Mouse (Mus musculus): ENCODE results near the gene Lemd1.

The Lemd1 gene

DNA sequence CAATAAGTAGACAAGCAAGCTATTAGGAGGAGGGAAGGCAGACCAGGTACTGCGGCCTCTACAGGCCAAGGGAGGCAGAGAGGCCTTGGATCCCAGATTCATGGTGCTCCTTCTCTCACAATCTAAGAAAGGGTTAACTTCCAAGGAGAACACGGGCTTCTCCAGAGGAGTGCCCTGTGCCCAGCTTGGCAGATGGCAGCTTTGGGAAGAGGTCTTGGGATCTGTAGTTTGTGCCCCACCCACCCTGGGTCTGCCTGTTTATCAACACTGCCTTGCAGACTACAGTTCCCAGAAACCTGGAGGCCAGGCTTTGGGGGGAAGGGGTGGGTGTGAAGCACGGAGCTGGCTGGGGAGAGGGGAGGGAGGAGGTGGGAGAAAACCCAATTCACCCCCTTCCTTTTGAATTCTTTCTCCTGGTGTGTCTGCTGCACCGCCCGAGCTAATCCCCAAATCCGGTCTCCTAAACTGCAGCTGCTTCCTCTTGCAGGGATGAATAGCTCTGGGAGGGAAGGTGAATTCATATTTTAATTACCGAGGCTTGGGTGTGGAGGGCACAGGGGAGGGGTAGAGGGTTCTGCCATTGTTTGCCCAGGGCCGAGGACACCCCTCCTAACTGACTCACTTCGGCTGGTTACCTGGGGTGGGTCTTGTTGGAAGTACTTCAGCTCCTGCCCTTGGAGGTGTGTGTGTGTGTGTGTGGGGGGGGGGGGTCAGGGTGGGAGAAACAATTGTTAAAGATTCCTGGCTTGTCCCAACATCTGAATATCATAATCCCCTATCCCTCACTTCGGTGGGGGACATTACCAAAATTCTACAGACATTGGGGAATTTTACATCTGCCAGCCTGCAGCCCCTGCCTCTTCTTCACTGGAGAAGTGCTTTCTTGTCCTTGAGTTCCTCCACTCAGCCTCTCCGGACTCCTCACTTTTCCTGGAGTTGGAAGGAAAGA is 9.6 kb downstream of the Lemd1 start:
- DNase-seq (ENCODE audit: low spot score in 2 of 2): peak; percentile 77 to 88

DNA sequence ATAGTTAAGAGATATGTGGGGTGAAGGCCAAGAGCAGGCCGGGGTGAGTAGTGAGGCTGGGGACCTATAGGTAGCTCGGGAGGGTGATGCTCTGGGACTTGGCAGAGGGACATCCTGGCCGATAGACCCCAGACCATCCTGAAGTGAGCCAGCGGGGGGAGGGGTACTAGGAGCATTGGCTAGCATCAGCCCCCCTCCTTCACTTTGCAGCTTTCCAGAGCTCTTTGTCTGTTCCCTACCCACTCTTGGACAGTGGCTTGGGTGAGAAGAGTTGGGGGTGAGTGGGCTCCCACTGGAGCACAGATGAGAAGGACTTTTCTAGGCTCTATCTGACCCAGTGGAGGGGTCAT is 10.3 kb downstream of the Lemd1 start:
- no peak for DNase-seq (ENCODE audit: low spot score in 2 of 2)

DNA sequence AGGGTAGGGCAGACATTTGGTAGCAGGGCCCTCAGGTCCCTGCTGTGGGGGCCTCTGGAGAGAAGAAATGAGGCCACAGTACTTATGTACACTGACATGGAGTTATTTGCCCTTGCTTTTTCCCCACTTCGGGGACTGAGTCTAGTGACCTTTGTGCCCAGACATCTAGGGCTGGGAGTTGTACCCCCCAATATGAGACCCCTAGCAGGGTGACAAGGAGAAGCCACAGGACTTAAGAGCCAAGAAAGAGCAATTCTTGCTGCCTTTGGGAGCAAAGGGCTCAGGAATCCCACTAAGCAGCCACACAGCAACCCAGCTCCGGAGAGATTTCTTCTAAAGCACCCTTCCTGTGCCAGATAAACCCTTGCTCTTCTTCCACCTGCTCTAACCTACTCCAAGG is 10.7 kb downstream of the Lemd1 start:
- no peak for DNase-seq (ENCODE audit: low spot score in 2 of 2)

DNA sequence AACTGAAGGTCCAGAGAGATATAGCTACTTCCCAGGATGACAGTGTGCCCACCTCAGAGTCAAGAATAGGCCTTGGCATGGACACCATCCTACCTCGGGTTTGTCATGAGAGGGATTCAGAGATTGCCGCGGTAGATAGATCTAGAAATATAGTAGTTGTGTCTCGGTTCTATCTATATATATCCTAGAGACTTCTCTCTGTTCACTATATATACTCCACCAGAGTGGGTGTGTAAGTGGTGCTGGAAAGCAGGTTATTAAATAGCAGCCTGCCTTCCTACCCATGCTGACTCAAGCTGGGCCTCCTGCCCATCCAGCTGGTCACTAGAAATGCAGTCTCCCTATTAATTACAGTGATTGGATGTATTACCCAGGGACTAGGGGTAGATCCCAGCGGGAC is 11.5 kb downstream of the Lemd1 start:
- peak; percentile 60 to 61 for DNase-seq (ENCODE audit: low spot score in 2 of 2)

DNA sequence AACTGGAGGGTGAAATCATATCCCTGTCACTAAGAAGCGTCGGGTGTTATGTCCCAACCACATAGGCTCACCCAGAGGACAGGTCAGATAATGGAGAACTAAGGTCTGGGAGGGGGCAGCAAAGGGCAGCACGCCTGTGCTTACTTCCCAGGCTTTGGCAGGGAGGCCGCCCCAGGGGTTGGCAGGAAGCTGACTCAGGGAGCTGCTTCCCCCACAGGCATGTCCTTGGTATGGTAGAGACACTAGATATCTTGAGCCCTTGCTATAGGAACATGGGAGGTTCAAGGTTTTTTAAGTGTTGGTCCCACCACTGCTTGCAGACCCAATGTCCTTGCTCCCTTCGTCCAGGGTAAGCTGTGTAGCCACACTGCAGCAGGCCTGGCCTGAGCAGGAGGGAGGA is 14.7 kb downstream of the Lemd1 start:
- no peak for DNase-seq (ENCODE audit: low spot score in 2 of 2)

DNA sequence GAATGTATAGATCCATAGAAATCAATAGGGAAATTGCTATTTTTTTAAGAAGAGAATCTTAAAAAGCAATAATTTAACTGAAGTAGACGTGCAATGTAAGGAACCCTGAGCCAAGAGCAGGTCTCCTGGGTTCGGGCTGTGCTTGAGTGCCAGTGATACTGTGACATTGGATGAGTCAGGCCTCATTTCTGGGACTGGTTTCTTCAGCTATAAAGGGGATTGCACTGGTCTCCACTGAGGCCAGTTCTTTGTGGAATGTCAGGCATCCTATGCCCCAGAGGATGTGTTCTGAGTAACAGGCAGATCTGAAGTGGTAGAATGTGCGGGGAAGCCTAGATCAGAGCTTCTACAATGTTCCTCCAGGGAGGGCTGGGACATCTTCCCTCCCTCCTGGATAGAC is 15.6 kb downstream of the Lemd1 start:
- no peak for DNase-seq (ENCODE audit: low spot score in 2 of 2)

DNA sequence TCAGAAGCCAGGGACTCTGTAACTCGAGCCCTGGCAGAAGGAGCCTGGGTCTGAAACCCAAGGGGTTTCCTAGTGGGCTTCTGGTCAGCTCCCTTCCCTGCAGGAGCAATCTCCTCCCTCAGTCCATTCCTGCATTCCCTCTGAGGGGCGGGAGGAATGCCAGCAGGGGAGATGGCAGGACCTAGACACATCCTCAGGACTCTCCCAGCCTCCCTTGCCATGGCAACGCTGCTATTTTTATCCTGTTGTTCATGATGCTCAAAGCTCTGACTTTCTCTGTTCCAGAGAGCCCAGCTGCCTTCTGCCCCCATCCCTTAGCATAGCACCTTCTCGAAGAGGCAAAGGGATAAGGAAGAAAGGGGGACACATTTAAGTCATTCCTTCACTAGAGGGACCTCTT is 16.9 kb downstream of the Lemd1 start:
- peak; percentile 44 to 68 for DNase-seq (ENCODE audit: low spot score in 2 of 2)

DNA sequence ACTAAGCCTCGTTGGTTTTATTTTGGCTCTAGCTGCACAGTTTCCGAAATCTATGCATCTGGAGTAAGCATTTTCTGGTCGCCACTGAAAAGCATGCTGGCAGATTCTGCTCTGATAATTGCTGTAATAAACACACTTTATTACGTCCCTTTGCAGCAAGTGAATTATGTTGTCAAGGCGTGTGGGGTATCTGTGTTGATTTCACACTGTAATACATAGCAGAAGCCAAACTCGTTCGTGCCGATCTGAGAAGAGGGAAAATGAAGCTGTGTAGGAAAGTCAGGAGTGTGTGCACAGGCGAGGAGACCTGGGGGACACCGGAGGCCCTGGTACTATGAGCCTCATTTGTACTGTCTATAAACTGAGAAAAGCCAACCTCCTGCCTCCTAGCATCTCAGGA is 18.2 kb downstream of the Lemd1 start:
- no peak for DNase-seq (ENCODE audit: low spot score in 2 of 2)

DNA sequence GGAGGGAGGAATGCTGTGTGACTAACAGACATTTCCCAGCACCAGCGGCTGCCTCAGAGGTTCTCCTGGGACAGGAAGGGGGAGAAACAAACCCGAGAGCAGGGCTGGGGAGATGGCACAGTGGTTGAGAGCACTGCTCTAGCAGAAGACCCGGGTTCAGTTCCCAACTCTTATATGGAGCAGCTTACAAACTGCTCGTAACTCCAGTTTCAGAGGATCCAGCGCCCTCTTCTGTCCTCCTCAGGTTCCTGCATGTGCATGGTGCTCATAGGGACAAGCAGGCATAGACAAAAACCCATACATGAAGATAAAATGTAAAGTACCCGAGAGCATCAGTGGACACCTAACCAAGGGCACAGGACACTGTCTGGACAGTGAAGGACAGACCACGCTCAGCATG is 19.7 kb downstream of the Lemd1 start:
- DNase-seq (ENCODE audit: low spot score in 2 of 2): no peak

DNA sequence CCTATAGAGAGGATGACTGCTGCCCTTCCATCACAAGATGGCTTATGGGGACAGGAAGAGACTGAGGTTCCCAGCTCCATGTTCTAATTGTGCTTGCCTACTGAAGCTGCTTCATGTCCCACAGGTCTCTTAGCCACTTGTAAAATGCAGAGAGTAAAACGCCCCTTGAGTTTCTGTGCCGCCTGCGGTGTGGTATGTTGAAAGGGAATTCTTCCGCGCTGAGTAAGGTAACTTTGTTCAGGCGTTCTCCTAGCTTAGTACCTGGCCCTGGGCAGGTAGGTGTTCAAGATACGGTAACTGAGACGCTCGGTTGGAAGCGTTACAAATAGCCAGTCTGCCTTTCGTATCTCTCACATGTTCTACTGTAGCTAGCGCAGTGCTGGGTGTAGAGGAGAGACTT is 20.4 kb downstream of the Lemd1 start:
- no peak for DNase-seq (ENCODE audit: low spot score in 2 of 2)

DNA sequence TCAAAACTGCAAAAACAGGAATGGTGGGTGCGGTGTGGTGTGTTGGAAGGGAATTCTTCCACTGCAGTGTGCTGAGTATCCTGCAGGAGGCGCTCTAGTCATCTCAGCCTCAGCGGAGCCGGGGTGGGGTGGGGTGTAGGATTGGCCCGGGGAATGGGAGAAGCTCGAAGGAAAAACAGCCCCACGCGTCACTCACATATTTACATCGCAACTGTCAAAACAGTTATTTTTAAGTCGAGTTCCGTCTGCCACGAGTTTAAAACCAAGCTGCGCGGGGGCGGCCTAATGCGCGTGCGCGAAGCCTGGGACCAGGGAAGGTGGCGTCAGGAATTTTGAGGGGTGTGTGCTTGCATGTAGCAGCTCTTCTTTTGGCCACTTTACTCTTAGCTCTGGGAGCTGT is 21.0 kb downstream of the Lemd1 start:
- peak; percentile 87 to 90 for DNase-seq (ENCODE audit: low spot score in 2 of 2)

DNA sequence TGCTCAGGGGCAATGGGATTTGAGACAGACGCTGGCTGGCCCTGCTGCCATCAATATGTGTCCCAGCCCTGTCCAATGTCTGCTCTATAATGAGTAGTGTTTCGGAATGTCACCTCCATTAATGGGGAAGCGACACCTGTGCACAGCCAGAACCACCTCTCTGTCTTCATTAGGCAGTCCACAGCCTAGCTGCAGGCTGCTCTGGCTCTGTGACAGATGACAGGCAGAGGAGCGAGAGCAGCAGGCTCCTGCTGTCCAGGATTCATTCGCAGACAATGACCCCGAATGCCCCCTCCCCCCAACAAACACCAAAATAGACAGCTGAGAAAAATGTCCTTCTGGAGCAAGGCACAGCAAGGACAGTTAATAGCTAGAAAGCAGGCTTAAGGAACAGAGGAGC is 21.8 kb downstream of the Lemd1 start:
- DNase-seq (ENCODE audit: low spot score in 2 of 2): no peak

DNA sequence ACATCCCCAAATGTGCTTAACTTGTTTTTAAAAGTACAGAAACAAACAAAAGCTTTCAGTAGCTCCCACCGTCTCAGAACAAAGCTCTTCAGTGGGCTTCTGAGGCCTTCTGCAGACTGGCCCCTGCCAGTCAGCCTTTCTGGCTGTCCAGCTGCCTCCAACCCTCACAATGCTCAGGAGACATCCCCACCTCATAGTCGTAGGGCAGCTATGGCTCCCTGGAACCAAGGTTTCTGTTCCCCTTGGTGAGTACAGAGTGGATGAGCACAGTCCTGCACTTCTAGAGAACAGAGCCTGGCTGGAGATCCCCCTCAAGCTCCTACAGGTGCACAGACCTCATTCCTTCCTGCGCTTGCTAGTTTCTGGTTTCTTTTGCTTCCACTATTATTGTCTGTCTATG is 25.0 kb downstream of the Lemd1 start:
- DNase-seq (ENCODE audit: low spot score in 2 of 2): no peak

DNA sequence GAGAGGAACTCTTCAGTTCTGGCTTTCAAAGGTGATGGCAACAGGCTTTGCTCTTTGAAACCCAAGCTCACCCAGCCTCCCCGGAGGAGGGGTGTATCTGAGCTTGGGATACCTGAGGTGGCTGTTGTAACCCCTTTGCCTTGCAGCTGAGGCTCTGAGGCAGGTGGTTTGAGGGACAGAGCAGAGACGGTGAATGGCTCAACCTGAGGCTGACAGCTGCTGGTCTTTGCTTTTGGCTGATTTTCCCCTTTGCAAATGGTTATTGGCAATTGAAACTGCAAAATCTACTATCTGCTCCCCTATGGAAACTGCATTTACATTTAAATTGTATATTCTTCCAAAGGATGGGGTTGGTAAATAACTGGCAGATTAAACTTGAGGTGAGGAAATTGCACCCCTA is 30.4 kb downstream of the Lemd1 start:
- no peak for DNase-seq (ENCODE audit: low spot score in 2 of 2)

DNA sequence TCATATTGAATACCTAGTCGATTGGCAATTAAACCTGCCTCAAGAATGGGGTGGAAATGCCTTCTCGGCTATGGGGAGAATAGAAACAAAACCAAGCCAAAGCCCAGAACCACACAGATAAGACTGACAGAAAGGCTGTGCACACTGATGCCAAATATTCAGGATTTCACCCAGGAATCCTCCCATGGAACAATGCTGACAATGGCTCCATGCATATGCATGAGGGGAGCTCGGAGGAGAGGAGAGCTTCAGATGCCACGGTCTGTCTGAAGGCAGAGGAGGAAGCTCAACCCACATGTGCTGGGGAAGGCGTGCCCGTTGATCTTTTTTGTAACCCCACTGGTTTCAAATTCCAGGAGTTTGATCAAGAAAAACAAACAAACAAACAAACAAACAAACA is 30.9 kb downstream of the Lemd1 start:
- no peak for DNase-seq (ENCODE audit: low spot score in 2 of 2)

DNA sequence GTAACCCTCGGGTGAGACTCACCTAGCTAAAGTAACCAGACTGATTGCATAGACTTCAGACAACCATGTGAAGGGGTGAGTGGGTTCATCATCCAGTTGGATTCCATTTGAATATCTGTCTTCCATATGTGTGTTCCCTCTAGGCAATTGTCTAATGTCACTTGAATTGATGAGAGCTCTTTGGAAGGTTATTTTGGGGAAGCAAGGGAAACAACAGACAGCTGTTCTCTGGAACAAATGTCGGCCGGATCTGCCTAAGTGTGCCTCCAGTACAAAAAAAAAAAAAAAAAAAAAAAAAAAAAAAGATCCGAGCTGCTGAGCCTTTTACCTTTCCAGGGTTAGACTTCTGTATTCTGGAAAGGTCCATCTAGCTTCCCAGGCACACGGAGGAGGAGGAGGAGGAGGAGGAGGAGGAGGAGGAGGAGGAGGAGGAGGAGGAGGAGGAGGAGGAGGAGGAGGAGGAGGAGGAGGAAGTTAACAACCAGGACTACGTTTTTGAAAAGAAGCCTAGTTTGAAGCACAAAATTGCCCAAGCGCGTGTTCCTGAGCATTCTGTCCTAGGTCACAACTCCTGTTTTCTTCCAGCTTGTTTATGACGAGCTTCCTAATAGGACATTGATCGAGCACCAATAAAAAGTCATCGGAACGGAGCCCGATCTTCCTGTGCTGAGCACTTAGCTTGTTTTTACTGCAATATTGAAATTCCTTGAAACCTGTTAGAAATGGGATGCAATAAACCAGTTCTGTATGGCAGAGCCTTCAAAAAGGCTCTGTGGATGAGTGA is 35.3 kb downstream of the Lemd1 start:
- DNase-seq (ENCODE audit: low spot score in 2 of 2): no peak

DNA sequence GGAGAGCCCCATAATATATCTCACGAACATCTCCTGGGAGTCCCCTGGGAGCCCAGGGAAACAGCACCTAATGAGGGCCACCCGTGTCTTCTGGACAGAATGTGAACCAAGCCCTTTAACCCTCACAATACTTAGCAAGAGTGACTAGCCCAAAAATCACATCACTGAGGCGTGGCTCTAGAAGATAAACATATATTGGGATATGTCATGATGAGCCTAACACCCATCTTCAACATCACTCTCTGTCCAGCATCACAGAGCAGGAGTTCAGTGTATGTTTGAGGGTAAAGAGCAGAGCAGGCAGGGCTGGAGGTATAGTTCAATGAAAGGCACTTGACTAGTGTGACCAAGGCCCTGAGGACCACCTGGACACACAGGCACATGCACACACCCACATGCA is 38.4 kb downstream of the Lemd1 start, which contains the start of gene Gm10188:
Gm10188 (minus strand) TSS at position 101 of the 400 bp plus-strand sequence.
- DNase-seq (ENCODE audit: low spot score in 2 of 2): no peak

DNA sequence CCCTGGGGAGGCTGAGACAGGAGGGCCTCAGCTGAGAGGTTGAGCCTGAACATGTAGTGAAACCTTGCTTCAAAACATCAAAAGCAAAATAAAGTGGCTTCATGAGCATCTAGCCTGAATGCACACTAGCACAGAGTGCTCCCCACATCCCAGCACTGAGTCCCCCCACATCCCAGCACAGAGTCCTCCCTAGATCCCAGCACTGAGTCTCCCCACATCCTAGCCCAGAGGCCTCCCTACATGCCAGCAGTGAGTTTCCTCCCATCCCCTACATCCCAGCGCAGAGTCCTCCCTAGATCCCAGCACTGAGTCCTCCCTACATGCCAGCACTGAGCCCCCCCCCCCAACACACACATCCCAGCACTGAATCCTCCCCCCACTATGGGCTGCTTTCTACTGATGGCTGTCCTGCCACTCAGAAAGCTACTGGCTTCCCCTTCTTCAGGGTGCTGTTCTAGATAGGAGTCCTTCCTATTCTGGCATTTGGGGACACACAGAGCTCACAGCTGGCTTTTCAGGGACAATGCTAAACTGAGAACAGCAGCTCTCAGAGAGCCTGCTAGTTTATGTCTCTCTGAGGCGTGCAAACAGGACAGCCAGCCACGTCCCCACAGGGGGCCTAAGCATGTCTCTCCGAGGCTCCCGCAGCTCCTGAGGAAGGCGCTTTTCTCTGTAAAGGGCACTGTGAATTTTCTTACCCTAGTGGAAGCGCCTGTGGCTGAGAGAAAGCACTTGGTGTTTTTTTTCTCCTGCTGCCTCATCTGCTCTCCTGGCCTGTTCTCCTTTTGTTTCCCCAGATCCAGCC is 40.4 kb downstream of the Lemd1 start:
- DNase-seq (ENCODE audit: low spot score in 2 of 2): no peak

DNA sequence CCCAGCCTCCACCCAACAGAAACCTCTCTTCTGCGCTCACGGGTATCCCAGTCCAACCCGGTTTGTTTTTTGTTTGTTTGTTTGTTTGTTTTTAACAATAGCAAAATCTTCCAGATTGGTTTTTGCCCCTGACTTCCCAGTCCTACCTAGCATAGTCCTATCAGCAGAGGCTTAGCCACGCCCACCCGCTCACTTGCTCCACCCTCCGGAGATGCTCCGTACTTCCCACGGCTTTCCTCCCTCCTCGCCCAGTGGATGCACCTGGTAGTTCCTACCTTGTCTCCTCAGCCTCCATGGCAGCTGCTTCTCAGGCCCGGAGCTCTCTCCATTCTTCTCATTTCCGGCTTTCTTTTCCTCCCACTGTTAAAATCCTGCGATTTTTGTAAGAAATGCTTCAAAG is 42.3 kb downstream of the Lemd1 start:
- DNase-seq (ENCODE audit: low spot score in 2 of 2): no peak

DNA sequence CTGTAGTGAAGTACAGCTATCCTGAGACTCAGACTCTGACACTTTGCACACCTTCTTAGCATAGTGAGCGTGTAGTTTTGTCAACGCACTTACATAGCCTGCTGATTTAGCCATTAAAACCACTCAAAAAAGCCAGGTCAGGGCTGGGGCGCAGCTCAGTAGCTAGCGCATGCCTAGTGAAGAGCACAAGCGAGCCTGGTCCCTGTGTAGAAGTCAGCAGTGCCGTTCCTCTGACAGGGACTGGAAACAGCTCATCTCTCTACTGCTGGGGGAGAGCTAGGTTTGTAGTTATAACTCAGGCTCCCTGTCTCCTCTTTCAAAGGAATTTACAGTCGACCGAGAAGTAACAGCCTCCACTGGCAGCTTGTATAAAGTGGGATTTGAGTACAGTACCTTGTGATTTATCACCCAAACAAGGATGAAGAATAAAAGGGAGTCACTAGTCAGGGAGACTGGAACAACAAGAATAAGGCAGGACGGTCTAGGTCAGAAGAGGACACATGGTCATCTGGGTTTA is 43.6 kb downstream of the Lemd1 start:
- DNase-seq (ENCODE audit: low spot score in 2 of 2): no peak

DNA sequence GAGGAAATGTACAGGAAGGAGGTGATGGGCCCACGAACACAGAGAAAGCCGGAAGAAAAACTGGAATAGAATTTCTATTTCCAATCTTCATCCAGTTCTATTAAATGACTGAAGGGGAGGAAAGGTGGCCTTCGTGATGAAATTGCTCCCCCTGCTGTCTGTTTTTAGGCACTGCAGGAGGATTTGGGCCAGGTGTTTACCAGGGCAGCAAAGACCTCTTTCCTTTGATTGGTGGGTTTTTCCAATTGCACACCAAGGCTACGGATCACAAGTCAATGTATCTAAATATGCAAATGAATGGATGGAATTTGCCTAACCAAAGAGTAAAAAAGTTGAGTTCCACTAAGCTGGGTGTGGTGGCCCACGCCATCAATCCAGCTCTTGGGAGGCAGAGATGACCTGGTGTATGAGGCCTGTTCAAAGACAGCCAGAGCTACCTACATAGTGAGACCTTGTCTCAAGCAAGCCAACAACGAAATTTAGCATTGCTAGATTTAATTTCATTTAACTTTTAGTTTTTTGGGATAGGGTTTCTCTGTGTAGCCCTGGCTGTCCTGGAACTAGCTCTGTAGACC is 46.4 kb downstream of the Lemd1 start:
- DNase-seq (ENCODE audit: low spot score in 2 of 2): peak; percentile 14 to 32

DNA sequence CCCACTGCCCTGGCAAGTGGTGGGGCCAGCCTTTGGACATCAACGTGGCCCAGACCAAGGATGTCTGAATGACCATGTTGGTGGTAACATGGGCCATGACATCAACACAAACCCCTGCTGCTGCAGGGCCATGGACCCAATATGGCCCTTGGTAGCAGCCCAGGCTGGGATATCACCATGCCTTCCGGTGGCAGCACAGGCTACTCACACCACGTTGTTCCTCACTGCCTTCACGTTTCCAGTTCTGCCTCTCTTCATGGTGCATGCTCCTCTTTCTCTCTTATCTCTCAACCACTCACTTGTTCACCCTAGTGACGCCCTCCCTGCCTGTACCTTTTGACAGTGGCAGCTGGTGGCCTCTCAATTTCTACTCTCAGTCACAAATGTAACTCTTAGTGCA is 53.8 kb downstream of the Lemd1 start:
- no peak for DNase-seq (ENCODE audit: low spot score in 2 of 2)

Data from right cerebral cortex, postnatal 36 days (tissue).